ENCODE assay signal across 23 mouse cellular contexts in genomic region chr17:30334257-30334656, GRCm38 (mm10).
DNase-seq lines count a peak whose midpoint lies in the region; ATAC-seq lines count a peak whose summit lies in the region.
"Had no signal": no experiment of that assay in that cellular context is flagged by ENCODE, and none has a peak within 500 bp of the region (broad histone marks: within the 10 kb centered on the region; RNA-seq: fewer than 3 reads in every experiment).

No protein-coding gene starts in this region.

- peaks cover 47% of the 10 kb centered on the region for H3K4me1 ChIP-seq in forebrain, embryonic 10.5 days
- H3K4me1 ChIP-seq in forebrain, embryonic 15.5 days = no peaks in the 10 kb centered on the region; the same call in 1 of the 2 replicates
- H3K4me1 ChIP-seq in hindbrain, embryonic 10.5 days (replicated peaks) = peaks cover 51% of the 10 kb centered on the region
- peaks cover 33% of the 10 kb centered on the region for H3K4me1 ChIP-seq in hindbrain, embryonic 13.5 days (replicated peaks)
- H3K4me1 ChIP-seq in midbrain, embryonic 11.5 days (ENCODE audit: control insufficient read depth, insufficient read depth, low read length) = peaks cover 12% of the 10 kb centered on the region
- peaks cover 29% of the 10 kb centered on the region for H3K4me1 ChIP-seq in midbrain, embryonic 13.5 days (replicated peaks)
- H3K4me1 ChIP-seq in limb, embryonic 10.5 days = peaks cover 35% of the 10 kb centered on the region

- H3K4me2 ChIP-seq in forebrain, embryonic 15.5 days (replicated peaks) = no peak overlapping the region
- H3K4me2 ChIP-seq in hindbrain, embryonic 13.5 days = no peak overlapping the region
- H3K4me2 ChIP-seq in midbrain, embryonic 11.5 days = no peak overlapping the region
- H3K4me2 ChIP-seq in midbrain, embryonic 13.5 days (replicated peaks) = no peak overlapping the region
- H3K4me2 ChIP-seq: embryonic facial prominence, embryonic 12.5 days; forebrain, embryonic 12.5 days had no signal

- WGBS in forebrain, embryonic 10.5 days = 86% methylated on average over 6 of the region's 6 CpGs
- WGBS in forebrain, embryonic 15.5 days = 83% methylated on average over 6 of the region's 6 CpGs
- WGBS in hindbrain, embryonic 10.5 days = 83% methylated on average over 6 of the region's 6 CpGs
- WGBS in hindbrain, embryonic 13.5 days = 73% methylated on average over 6 of the region's 6 CpGs
- 70% methylated on average over 6 of the region's 6 CpGs for WGBS in midbrain, embryonic 11.5 days
- WGBS in midbrain, embryonic 13.5 days = 64% methylated on average over 6 of the region's 6 CpGs
- WGBS in limb, embryonic 10.5 days = 88% methylated on average over 6 of the region's 6 CpGs

- no peak for ATAC-seq in forebrain, embryonic 15.5 days (replicated peaks)
- ATAC-seq in hindbrain, embryonic 13.5 days (ENCODE audit: low FRiP score) = no peak
- no peak for ATAC-seq in midbrain, embryonic 11.5 days (ENCODE audit: low FRiP score)
- no peak for ATAC-seq in midbrain, embryonic 13.5 days
- ATAC-seq: activated CD4-positive, CD25-positive, alpha-beta regulatory T cell, adult 4 months; CD4-positive, CD25-positive, alpha-beta regulatory T cell, adult 4 months; forebrain, embryonic 14.5 days; Patski had no signal

- no peaks in the 10 kb centered on the region for H3K36me3 ChIP-seq in forebrain, embryonic 10.5 days (replicated peaks)
- H3K36me3 ChIP-seq in forebrain, embryonic 15.5 days = no peaks in the 10 kb centered on the region
- no peaks in the 10 kb centered on the region for H3K36me3 ChIP-seq in hindbrain, embryonic 10.5 days
- no peaks in the 10 kb centered on the region for H3K36me3 ChIP-seq in hindbrain, embryonic 13.5 days
- no peaks in the 10 kb centered on the region for H3K36me3 ChIP-seq in midbrain, embryonic 11.5 days (ENCODE audit: control insufficient read depth, insufficient read depth, low read length)
- H3K36me3 ChIP-seq in midbrain, embryonic 13.5 days = no peaks in the 10 kb centered on the region
- no peaks in the 10 kb centered on the region for H3K36me3 ChIP-seq in limb, embryonic 10.5 days
- H3K36me3 ChIP-seq: embryonic facial prominence, embryonic 10.5 days; embryonic facial prominence, embryonic 12.5 days; forebrain, embryonic 12.5 days had no signal

- no peak overlapping the region for H3K9ac ChIP-seq in forebrain, embryonic 15.5 days (replicated peaks)
- no peak overlapping the region for H3K9ac ChIP-seq in hindbrain, embryonic 13.5 days
- no peak overlapping the region for H3K9ac ChIP-seq in midbrain, embryonic 11.5 days (ENCODE audit: low read length)
- H3K9ac ChIP-seq in midbrain, embryonic 13.5 days (replicated peaks) = no peak overlapping the region
- H3K9ac ChIP-seq: embryonic facial prominence, embryonic 12.5 days; forebrain, embryonic 12.5 days had no signal

- H3K27ac ChIP-seq in forebrain, embryonic 10.5 days = peak overlapping the region; percentile 30; the same call in 1 of the 2 replicates
- no peak overlapping the region for H3K27ac ChIP-seq in forebrain, embryonic 15.5 days (replicated peaks)
- peak overlapping the region; percentile 3; the same call in 1 of the 2 replicates for H3K27ac ChIP-seq in hindbrain, embryonic 10.5 days
- H3K27ac ChIP-seq in hindbrain, embryonic 13.5 days = no peak overlapping the region
- no peak overlapping the region for H3K27ac ChIP-seq in midbrain, embryonic 11.5 days (ENCODE audit: low read depth, low read length)
- no peak overlapping the region; the same call in 1 of the 2 replicates for H3K27ac ChIP-seq in midbrain, embryonic 13.5 days
- H3K27ac ChIP-seq in limb, embryonic 10.5 days = 0 out of 2 replicates have a peak overlapping the region, but pooled peaks have one; percentile 23
- H3K27ac ChIP-seq: embryonic facial prominence, embryonic 10.5 days; embryonic facial prominence, embryonic 12.5 days; forebrain, embryonic 12.5 days had no signal

- no peaks in the 10 kb centered on the region for H3K27me3 ChIP-seq in forebrain, embryonic 10.5 days (ENCODE audit: poor library complexity, severe bottlenecking)
- H3K27me3 ChIP-seq in forebrain, embryonic 15.5 days = no peaks in the 10 kb centered on the region
- H3K27me3 ChIP-seq in hindbrain, embryonic 10.5 days (ENCODE audit: insufficient read depth, poor library complexity, severe bottlenecking) = no peaks in the 10 kb centered on the region
- no peaks in the 10 kb centered on the region for H3K27me3 ChIP-seq in hindbrain, embryonic 13.5 days
- no peaks in the 10 kb centered on the region for H3K27me3 ChIP-seq in midbrain, embryonic 11.5 days (ENCODE audit: control insufficient read depth, insufficient read depth, low read length)
- no peaks in the 10 kb centered on the region for H3K27me3 ChIP-seq in midbrain, embryonic 13.5 days
- H3K27me3 ChIP-seq in limb, embryonic 10.5 days (ENCODE audit: low read depth, poor library complexity, severe bottlenecking) = no peaks in the 10 kb centered on the region
- H3K27me3 ChIP-seq: CH12.LX; embryonic facial prominence, embryonic 12.5 days; forebrain, embryonic 12.5 days; Patski had no signal

- no peaks in the 10 kb centered on the region for H3K9me3 ChIP-seq in forebrain, embryonic 10.5 days
- no peaks in the 10 kb centered on the region for H3K9me3 ChIP-seq in forebrain, embryonic 15.5 days
- H3K9me3 ChIP-seq in hindbrain, embryonic 10.5 days = no peaks in the 10 kb centered on the region
- H3K9me3 ChIP-seq in hindbrain, embryonic 13.5 days = no peaks in the 10 kb centered on the region
- H3K9me3 ChIP-seq in midbrain, embryonic 11.5 days (ENCODE audit: control insufficient read depth, low read length) = no peaks in the 10 kb centered on the region
- H3K9me3 ChIP-seq in midbrain, embryonic 13.5 days = no peaks in the 10 kb centered on the region
- no peaks in the 10 kb centered on the region for H3K9me3 ChIP-seq in limb, embryonic 10.5 days (replicated peaks)
- H3K9me3 ChIP-seq: embryonic facial prominence, embryonic 10.5 days; embryonic facial prominence, embryonic 12.5 days; forebrain, embryonic 12.5 days; G1E had no signal

- DNase-seq in forebrain, embryonic 10.5 days (ENCODE audit: extremely low spot score, low spot score) = no peak
- DNase-seq in hindbrain, embryonic 10.5 days (ENCODE audit: low spot score) = no peak
- peak; percentile 71 for DNase-seq in midbrain, embryonic 11.5 days (ENCODE audit: low spot score, missing footprints)
- DNase-seq in limb, embryonic 10.5 days (ENCODE audit: low spot score) = no peak
- DNase-seq: adrenal gland, adult 8-10 months; adrenal gland, postnatal 14 days; adrenal gland, postnatal 36 days; B cell, adult 2 months; cerebellum, adult 11-12 months; cerebellum, adult 2 months; cerebellum, adult 9-10 months had no signal

- no peak overlapping the region for H3K4me3 ChIP-seq in forebrain, embryonic 10.5 days
- no peak overlapping the region for H3K4me3 ChIP-seq in forebrain, embryonic 15.5 days
- H3K4me3 ChIP-seq in hindbrain, embryonic 10.5 days = no peak overlapping the region
- no peak overlapping the region for H3K4me3 ChIP-seq in hindbrain, embryonic 13.5 days
- no peak overlapping the region for H3K4me3 ChIP-seq in midbrain, embryonic 11.5 days (ENCODE audit: low read depth, low read length)
- no peak overlapping the region for H3K4me3 ChIP-seq in midbrain, embryonic 13.5 days (replicated peaks)
- H3K4me3 ChIP-seq in limb, embryonic 10.5 days = no peak overlapping the region
- H3K4me3 ChIP-seq: embryonic facial prominence, embryonic 10.5 days; embryonic facial prominence, embryonic 12.5 days; forebrain, embryonic 12.5 days had no signal

Comparison
In these comparisons a context has a peak if more than half of its experiments do, and no peak if none do; other contexts are left out.
1. H3K27ac ChIP-seq: peak in forebrain, embryonic 10.5 days (single experiment), hindbrain, embryonic 10.5 days (single experiment) and limb, embryonic 10.5 days (single experiment); none in forebrain, embryonic 15.5 days (single experiment), hindbrain, embryonic 13.5 days (single experiment), midbrain, embryonic 11.5 days (single experiment) and midbrain, embryonic 13.5 days (single experiment).